Mouse (Mus musculus) limb, embryonic 15.5 days (tissue): ENCODE measurements around the gene Coro6. TPM values are rescaled to one million over a fixed set of nuclear protein-coding genes. Genes with fewer than 3 reads are reported as not detected.

Source experiments
- ATAC-seq: fragments of 200-750 bp; cut with Nextera tagmentation; 2 replicates; pipeline ENCODE4 v1.8.0; 2017; ENCODE audit warnings: low read depth, moderate TSS enrichment; ENCODE audit not compliant: insufficient number of reproducible peaks, low FRiP score, low TSS enrichment
- H3K27ac ChIP-seq: fragments of 300-500 bp; sonication (generic); 2 replicates; pipeline ENCODE4 v1.5.1; 2015; ENCODE audit warnings: moderate library complexity, mild to moderate bottlenecking, inconsistent platforms
- H3K27me3 ChIP-seq: fragments of 300-500 bp; sonication (generic); 2 replicates; pipeline ENCODE4 v1.6.1; 2015; ENCODE audit warnings: inconsistent platforms
- H3K36me3 ChIP-seq: fragments of 300-500 bp; sonication (generic); 2 replicates; pipeline ENCODE4 v1.6.1; 2015; ENCODE audit warnings: inconsistent platforms
- H3K4me1 ChIP-seq: fragments of 300-500 bp; sonication (generic); 2 replicates; pipeline ENCODE4 v1.6.1; 2015; ENCODE audit warnings: inconsistent platforms
- H3K4me2 ChIP-seq: fragments of 300-500 bp; sonication (generic); 2 replicates; pipeline ENCODE4 v1.6.1; 2015; ENCODE audit warnings: mild to moderate bottlenecking, inconsistent platforms
- H3K4me3 ChIP-seq: fragments of 300-500 bp; sonication (generic); 2 replicates; pipeline ENCODE4 v1.5.1; 2015; ENCODE audit warnings: mild to moderate bottlenecking, inconsistent platforms
- H3K9ac ChIP-seq: fragments of 300-500 bp; sonication (generic); 2 replicates; pipeline ENCODE4 v1.6.1; 2015; ENCODE audit warnings: inconsistent platforms
- H3K9me3 ChIP-seq: fragments of 300-500 bp; sonication (generic); 2 replicates; pipeline ENCODE4 v1.6.1; 2016; ENCODE audit warnings: inconsistent platforms
- WGBS: fragments of 180-500 bp; shearing (Covaris S2); methylation state at CpG from one replicate; pipeline ENCODE4 v1.1.7; 2015; 5-methylcytosine and 5-hydroxymethylcytosine counted together
- polyA plus RNA-seq: library from polyadenylated mRNA; unstranded; fragments of >200 nt; fragmentation: Nextera tagmentation; extraction: Ambion mirVana; gene quantifications from 2 replicates; pipeline ENCODE4 v1.2.1, GENCODE M21; 2015

The Coro6 gene
- polyA plus RNA-seq, 1 experiment from 2014 or later: 2.2 TPM

DNA sequence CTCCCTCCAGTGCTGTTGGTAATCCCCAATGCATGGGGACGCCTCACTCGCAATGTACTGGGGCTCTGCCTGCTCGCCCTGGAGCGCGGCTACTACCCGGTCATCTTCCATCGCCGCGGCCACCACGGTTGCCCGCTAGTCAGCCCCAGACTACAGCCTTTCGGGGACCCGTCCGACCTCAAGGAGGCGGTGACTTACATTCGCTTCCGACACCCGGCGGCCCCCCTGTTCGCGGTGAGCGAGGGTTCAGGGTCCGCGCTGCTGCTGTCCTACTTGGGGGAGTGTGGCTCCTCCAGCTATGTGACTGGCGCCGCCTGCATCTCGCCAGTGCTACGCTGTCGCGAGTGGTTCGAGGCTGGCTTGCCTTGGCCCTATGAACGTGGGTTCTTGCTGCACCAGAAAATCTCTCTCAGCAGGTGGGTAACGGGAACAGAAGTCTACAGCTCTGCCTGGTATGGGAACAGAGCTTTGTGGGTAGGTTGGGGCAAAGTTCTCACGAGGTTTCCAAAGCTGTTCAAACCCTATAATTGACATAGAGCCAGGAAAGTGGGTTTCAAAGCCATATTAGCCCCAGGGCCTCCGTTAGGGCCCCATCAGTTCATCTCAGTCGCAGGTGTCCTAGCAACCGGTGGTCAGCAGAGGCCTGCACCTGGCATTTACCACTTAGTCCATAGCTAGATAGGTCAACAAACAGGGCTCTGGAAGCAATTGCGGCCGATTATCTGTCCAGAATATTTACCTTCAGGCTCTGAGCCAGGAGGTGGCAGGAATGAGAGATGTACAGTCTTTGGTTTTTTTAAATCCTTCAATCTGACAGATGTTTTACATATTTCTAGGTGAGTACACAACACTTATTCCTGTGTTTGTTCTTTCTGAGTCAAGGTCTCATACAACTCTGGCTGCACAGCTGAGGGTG, 53.7 kb downstream of the Coro6 start, which contains the start of gene Trp53i13:
Gene Trp53i13 (minus strand): TSS at position 344 of the 916 bp plus-strand sequence.
- Histone ChIP-seq H3K27ac (no peak within 1 kb of the TSS), H3K4me2 (peak within 1 kb of the TSS; percentile 97), H3K9me3 (no peaks in the 10 kb centered on the region), H3K4me3 (peak within 1 kb of the TSS; percentile 72), H3K4me1 (peaks cover 40% of the 10 kb centered on the region), H3K27me3 (peaks cover 30% of the 10 kb centered on the region), H3K9ac (peak within 1 kb of the TSS; percentile 41), H3K36me3 (no peaks in the 10 kb centered on the region)
- WGBS: 8% methylated on average over 39 of the region's 39 CpGs
- ATAC-seq: no peak

DNA sequence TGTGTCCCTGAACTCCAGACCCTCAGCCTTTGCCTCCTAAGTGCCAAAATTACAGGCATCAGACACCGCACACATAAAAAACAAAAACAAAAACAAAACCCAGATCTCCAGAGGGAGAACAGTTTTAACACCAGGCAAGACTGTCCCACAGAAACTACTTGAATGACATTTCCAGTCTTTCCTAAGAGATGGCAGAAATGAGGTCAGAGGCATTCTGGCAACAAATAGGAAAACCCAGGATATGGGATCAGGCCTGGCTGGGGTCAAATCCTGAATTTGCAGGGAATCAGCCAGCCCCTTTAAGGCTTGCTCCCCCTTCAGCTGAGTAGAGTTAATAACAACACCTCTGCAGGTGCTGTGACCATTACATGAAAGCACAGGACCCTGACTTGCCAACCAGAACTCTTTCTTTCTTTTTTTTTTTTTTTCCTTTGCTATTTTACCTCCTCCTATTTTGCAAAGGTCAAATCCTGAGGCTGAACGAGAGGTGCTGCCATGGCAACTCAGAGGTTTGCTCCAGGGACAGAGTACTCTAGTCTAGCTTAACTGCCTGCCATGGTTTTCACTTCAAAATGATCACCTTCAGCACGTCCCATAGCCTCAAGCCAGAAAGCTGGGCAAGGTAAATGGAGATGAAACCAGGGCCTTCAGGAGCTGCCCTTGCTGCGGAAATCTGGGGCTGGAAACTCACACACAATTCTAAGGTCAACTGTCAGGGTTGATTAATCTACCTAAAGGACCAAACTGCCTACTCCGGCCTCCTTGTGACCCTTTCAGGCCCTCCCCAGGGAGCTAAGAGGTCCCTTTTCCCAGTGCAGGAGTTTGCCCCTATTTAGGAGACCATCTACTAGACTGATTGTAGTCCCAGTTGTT, 54.6 kb downstream of the Coro6 start:
- Histone ChIP-seq H3K4me3 (no peak overlapping the region), H3K9ac (no peak overlapping the region), H3K4me1 (peaks cover 35% of the 10 kb centered on the region), H3K27ac (no peak overlapping the region), H3K36me3 (no peaks in the 10 kb centered on the region), H3K4me2 (no peak overlapping the region), H3K27me3 (peaks cover 30% of the 10 kb centered on the region), H3K9me3 (no peaks in the 10 kb centered on the region)
- 68% methylated on average over 5 of the region's 5 CpGs for WGBS
- ATAC-seq: no peak

DNA sequence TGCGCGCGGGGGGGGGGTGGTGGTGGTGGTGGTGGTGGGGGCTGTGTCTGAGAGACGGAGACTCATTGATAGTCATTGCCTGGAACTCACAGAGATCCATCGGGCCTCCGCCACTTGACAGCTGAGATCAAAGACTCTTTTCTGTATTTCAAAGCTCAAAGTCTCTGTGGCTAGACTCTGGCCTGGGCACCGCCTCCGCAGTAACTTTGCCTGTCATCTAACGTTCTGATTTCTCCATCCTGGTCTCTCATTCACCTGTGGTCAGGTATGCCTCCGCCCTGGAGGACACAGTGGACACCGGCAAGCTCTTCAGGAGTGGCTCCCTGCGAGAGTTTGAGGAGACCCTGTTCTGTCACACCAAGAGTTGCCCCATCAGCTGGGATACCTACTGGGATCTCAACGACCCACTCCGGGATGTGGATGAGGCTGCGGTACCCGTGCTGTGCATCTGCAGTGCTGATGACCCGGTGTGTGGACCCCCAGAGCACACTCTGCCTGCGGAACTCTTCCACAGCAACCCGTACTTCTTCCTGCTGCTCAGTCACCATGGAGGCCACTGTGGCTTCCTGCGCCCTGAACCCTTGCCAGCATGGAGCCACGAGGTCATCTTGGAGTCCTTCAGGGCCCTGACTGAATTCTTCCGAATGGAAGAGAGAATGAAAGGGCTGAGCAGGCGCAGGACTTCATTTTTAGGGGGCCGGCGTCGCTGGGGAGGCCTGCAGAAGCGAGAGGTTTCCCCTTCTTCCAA, 56.0 kb downstream of the Coro6 start:
- H3K9me3 ChIP-seq: no peaks in the 10 kb centered on the region
- 77% methylated on average over 27 of the region's 27 CpGs for WGBS
- peaks cover 30% of the 10 kb centered on the region for H3K4me1 ChIP-seq
- no peaks in the 10 kb centered on the region for H3K36me3 ChIP-seq
- ATAC-seq: no peak
- H3K9ac ChIP-seq: no peak overlapping the region
- H3K27ac ChIP-seq: no peak overlapping the region
- H3K27me3 ChIP-seq: peaks cover 30% of the 10 kb centered on the region
- H3K4me2 ChIP-seq: no peak overlapping the region
- no peak overlapping the region for H3K4me3 ChIP-seq

DNA sequence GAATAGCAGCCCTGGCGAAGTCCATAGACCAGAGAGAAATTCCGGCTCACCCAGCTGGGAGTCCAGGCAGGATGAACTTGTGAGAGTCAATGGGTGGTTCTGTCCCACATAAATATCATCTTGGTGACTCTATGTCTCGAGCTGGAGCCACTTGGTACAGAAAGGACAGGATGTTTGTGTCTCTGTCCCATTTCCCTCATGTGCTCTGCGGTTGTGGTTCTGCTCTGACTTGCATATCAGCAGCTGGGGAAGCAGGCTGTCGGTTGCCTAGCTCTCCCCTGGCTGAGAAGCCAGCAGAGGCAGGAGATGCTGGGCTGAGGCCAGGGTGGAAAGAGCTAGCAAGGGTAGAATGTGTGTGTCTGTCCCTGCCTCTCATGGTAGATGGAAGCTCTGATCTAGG, 56.8 kb downstream of the Coro6 start, which contains the start of gene Gm10392:
Gene Gm10392 (minus strand): TSS at position 156 of the 400 bp plus-strand sequence.
- Histone ChIP-seq H3K9ac (no peak within 1 kb of the TSS), H3K27ac (no peak within 1 kb of the TSS), H3K36me3 (no peaks in the 10 kb centered on the region), H3K4me1 (peaks cover 23% of the 10 kb centered on the region), H3K27me3 (peaks cover 30% of the 10 kb centered on the region), H3K4me3 (no peak within 1 kb of the TSS), H3K4me2 (no peak within 1 kb of the TSS), H3K9me3 (no peaks in the 10 kb centered on the region)
- WGBS: 63% methylated on average over 5 of the region's 5 CpGs
- no peak for ATAC-seq

Other genes with a start within 250 kb of the Coro6 start
- gene Ssh2, start 246.1 kb upstream of the Coro6 start, polyA plus RNA-seq: 7.6 and 7.9 TPM in 2 replicates
- gene Ankrd13b, start 27.3 kb downstream of the Coro6 start, polyA plus RNA-seq: 5.0 and 7.2 TPM in 2 replicates
- gene Git1, start 31.2 kb downstream of the Coro6 start, polyA plus RNA-seq: 9.1 and 10.8 TPM in 2 replicates
- 2.7 and 3.0 TPM in 2 replicates for gene Abhd15, start 52.7 kb downstream of the Coro6 start, polyA plus RNA-seq
- 62.5 and 69.8 TPM in 2 replicates for gene Trp53i13, start 53.6 kb downstream of the Coro6 start, polyA plus RNA-seq
- gene Gm10392, start 56.8 kb downstream of the Coro6 start, polyA plus RNA-seq: 0.12 TPM in 1 of 2 replicates, not detected in the other
- 12.4 and 13.3 TPM in 2 replicates for gene Taok1, start 145.4 kb downstream of the Coro6 start, polyA plus RNA-seq
- gene Nufip2, start 223.7 kb downstream of the Coro6 start, polyA plus RNA-seq: 3.6 and 5.2 TPM in 2 replicates